Mouse (Mus musculus) A20 (cell line): ENCODE data around the gene Trim45.

Source experiments
- DNase-seq: peaks from one replicate; pipeline ENCODE4 v3.0.0-alpha.2; 2011; ENCODE audit warnings: low read depth, low spot score

Gene Trim45

DNA sequence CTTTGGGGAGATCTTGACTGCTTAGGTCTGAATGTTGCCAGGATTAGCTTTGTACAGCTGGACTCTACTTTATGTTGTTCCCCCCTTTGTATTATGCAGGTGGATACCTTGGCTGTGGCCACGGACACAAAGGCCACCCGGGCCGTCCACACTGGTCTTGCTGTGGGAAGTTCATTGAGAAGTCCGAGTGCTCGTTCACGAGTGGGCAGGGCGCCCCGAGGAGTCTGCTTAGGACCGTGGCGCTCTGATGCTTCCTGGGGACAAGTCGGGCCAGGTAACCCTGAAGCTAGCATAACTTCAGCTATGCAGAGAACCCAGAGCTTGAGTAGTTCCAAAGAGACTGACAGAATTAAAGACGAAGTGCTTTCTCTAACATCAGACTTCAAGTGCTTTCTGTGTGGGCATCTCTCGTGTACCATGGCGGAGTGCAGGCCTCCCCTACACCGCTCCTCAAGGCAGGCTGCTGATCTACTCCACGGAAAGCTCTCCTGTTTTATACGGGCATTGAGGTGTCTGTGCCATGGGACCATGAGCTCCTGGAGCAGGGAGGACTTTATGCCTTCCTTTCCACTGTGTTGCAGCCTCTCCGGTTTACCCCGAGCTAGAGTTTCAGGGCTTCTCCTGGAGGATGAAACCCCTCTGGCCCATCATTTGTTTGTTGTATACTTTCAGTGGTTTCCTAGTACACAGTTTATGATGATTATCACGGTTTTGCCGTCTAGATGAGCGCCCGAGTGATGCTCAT, 9.5 kb downstream of the Trim45 start:
- no peak for DNase-seq

DNA sequence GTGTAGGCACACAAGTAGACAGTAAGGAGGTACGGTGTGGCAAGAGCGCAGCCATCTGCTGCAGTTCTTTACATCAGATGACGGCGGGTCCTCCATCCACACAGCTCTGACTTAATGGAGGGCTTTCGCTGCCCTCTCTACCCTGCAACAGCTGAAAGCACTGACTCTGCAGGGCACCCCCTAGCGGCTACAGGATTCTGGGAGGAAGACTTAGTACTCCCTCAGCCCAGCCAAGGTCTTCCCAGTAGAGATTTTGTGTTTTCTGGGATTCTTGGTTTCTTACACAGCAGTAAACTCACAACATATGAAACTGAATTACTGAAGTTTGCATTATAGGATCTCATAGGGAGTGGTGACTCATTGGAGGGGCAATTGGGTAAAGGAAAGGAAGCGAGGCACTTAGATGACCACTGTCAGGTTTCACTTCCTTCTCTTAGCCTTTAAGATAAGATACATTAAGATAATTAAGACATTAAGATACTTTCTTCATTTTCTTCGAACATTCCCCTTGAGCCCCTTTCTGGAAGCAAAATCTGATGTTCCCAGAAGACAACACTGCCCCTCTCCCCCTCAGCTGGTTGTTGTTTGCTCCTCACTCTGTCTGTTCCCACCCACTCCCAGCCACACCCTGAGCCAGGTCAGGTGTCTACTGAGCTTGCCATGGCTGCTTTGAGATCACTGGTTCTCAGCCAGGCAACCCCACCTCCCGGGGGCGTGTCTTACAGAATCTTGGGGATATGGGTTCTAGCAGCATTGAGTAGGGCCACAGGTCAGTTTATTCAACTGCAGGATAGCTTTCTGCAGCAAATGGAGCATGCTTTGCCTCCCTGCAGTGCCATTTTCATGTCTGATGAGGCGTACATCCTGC, 10.3 kb downstream of the Trim45 start:
- peak; percentile 58 for DNase-seq

DNA sequence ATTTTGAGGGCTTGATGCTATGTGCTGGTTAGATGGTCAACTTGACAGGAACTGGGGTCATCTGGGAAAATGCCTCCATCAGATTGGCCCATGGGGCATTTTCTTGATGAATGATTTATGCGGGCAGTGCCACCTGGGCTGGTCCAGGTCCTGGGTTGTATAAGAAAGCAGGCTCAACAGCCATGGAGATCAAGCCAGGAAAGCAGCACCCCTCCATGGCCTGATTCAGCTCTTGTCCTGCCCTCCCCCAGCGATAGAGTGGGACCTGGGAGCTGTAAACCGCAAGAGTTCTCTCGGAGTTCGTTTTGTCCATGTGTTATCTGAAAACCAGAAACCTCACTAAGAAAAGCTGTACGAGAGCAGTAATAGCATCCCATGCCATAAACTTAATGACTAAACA, 13.5 kb downstream of the Trim45 start:
- DNase-seq, result no peak

DNA sequence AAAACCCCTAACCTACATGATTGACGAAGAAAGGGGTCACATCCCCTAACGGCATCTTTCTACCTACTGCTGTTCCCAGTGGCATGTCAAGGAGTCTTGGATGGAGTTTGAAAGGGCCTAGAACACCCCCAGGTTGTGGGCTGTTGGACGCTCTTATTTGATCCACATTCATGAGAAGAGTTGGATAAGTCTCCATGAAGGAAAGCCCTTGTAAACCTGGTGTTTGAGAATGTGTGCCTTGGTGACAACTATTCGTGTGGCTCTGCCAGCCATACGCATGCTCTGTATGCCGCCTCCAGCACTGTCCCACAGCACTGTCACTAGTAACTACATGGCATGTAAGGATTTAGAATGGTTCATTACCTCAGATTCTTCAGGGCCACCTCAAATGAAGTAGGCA, 14.2 kb downstream of the Trim45 start:
- DNase-seq, result no peak

DNA sequence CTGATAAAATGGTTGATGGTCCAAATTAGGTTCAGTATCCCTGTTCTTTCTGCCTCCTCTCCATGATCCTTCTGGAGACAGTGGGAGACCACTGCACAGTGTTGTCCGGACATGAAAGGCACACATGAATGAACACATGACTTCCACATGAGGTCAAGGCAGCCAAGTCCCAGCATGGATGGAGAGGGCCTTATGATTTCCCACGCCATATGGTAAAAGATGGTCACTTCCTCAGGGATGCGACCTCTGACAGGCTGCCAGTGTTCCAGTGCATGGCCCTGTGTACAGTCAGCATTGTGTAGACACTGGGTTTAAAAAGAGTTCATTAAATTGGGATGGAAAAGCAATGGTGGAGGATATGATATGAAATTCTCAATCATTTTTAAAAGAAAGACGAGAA, 16.2 kb downstream of the Trim45 start:
- no peak for DNase-seq

DNA sequence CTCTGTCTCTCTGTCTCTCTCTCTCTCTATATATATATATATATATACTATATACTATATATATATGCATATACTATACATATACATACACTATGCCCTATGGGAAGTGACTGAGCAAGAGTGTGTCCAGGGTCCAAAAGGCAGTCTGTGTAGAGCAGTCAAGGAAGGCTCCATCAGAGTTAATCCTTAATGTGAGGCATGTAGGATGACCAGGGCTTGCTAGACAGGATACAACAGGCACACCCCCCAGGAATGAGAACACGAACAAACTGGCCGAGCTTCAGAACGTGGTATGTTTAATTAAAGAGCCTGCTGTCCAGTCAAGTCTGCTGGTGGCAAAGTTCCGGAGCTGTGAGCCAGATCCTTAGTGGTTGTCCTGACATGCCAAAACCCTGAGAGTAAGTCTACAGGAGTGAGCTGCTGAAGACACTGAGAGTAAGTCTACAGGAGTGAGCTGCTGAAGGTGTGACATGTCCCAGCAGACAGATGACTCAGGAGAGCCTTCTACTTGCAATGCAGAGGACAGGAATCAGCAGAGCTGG, 18.6 kb downstream of the Trim45 start:
- DNase-seq, result no peak

DNA sequence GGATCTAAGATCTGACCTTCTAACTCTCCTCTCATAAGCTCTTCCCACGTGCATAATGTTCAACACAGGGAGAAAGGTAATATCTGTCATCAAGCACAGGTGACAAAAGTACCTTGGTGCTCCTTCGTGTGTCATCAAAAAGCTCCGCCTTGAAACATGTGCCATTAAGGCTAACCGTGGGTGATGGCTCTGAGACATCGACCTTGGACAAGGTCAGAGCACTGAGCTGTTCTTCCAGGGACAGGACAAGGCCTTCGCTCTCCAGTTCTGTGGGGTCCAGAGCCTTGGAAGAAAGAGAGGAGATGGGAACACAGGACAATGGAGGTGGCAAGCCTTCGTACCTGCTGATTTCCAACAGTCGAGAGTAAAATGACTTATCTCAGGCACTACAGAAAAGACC, 25.3 kb downstream of the Trim45 start:
- DNase-seq, result no peak

DNA sequence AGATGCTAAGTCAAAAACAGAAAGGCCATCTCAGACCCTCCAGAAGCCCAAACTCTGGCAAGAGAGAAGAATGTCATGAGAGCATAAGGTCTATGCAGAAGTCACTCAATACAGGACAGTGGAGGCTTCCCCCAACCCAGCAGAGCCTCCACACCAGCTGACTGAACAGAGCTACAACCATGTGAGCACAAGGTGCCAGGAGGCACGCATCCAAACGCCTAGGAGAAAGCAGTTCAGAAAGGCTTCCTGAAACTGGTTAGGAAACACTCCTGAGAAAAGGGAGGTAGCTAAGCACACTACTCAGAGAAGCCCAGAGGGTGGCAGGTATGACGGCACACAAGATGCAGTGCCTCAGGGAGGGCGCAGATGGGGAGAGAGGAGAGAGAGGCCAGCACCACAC, 29.5 kb downstream of the Trim45 start:
- DNase-seq, result no peak

DNA sequence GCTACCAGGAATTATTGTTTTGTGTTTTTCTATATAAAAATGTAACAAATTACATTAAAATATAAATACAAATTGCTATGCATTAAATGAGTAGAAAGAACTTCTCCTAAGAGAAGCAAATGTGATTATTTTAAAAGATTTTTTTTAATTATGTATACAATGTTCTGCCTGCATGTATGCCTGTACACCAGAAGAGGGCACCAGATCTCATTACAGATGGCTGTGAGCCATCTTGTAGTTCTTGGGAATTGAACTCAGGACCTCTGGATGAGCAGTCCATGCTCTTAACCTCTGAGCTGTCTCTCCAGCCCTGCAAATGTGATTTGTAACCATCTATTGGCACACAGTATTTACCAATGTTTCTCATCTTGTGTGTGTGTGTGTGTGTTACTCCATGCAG, 32.6 kb downstream of the Trim45 start:
- peak; percentile 31 for DNase-seq

DNA sequence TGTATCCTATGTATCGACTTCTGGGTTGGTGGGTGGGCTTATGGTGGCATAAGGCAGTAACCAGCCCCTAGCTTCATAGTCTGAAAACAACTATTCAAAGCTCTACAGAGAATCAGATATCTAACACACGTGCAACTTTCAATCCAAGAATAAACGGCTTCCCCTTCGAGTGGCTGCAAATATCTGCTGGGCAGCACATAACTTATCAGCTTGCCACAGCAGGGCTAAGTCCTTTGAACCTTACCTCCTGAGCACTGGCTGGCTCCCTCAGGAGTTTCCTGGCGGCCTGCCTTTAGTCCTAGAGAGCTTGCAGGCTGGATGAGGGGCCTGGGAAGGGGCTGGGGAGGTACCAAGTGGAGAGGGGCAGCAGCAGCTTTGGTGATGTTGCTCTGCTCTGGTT, 39.0 kb downstream of the Trim45 start:
- DNase-seq, result no peak

DNA sequence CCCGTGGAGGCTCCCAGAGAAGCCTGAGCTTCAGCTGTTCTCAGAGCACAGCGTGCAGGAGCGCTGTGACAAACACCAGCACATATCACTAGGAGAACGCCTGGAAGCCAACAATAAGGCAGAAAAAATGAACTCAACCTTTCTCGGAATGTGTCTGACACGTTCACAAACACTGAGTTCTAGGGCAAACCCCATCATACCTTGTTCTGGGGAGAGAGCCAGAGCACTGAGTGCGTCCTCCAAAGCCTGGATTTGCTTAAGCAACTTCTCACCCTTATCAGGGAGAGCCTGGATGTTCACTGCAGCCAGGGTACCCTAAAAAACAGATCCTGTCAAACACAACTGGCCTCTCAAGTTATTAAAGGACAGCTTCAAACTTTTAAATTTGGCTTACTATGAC, 39.5 kb downstream of the Trim45 start:
- DNase-seq, result no peak

DNA sequence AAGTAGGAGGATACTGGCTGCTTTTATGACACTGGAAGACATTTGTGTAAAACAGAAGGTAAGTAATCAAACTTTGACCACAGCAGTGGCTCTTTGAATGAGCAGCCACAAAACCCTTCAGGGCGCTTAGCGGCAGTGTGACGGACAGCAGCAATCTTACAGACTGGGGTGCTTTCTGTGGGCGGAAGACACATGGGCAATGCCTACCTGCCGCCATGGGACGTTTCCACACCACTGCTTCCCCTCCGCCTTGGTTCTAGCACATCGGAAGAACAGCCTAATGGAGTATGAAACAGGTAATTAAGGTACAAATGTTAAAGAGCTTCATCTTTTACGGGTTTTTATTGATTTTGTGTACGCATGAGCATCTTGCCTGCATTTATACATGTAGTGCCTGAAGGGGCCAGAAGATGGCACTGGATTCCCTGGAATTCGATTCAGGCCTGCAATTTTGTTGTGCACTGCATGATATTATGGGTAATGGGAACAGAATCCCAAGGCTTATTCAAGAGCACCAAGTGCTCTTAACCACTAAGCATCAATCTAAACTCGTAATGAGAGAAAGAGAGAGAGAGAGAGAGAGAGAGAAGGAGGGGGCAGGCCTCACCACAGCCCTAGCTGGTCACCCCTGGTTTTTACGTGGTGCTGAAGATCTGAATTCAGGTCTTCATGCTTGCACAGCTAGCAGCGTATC, 42.0 kb downstream of the Trim45 start:
- DNase-seq, result peak; percentile 32

DNA sequence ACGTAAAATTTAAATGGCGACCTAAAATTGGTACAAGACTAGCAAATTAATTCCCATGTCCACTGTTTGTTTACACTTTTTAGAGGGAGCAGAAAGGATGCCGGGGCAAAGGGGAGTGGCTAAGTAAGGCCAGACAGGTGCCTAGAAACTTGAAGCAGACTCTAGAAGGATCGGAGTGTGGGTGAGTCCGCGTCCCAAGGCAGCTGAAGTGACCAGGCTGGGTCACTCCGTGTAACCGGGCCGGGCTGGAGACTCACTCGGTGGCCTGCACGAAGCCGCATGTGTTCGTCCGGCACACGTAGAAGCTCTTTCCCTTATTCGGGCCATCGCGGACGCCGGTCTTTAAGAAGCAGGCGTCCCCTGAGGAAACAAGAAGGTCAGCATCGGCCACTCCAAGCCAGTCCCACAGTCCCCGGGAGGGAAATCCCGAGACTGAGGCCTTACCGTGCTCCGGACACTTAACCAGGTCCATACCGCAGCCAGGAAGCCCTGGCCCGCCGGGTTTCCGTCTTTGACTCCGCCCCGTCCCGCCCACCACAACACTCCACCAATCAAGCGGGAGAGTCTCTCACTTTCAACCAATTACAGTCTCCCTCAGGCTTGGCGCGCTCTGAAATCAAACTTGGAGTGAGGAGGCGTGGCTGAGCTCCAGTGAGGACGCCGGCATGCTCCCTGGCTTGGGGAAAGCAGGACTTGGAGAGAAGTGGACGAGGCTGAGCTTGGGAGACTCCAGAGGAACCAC, 47.3 kb downstream of the Trim45 start, which contains the start of gene Ttf2:
Gene Ttf2, minus strand, starts transcription at position 488 of the 742 bp plus-strand sequence.
- peak; percentile 94 for DNase-seq

DNA sequence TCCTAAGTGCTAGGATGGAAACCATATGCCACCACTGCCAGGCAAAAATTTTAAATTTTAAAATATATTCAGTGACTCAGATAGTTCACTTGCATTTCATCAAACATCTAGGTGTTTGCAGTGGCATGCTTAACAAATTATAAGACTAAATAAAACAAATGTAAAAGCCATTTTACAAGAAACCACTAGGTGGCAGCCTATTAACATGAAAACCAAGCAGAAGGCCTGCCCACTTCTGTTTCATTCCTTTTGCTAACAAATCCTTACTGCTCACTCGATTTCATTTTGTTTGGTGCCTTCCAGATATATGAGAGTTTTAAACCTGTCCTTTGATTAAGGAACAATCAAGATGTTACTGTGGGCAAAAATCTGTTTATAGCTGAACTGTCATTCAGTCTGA, 51.9 kb downstream of the Trim45 start:
- peak; percentile 62 for DNase-seq

DNA sequence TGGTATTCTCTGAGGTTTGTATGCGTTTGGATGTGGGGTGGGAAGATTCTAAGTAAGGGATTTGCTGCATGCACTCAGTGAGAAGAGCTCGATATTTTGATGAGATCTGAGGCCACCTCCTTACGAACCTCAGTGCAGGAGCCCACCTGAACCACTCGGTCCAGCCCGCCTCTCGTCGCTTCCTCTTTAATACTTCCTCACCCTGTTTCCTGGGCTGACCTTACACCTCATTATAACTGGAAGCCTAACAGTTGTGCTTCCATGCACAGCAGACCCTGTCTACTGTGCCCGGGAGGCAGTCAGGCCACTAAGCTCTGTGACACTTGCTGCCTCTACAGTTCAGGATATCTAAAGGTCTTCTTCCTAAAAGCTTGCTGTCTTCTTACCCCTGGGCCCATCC, 57.3 kb downstream of the Trim45 start:
- DNase-seq, result no peak
